Mouse (Mus musculus) CH12.LX (cell line): ENCODE data around the gene Mmp9. TPM values are rescaled to one million over a fixed set of nuclear protein-coding genes. Genes with fewer than 3 reads are reported as not detected.

Source experiments
- DNase-seq: peaks from one replicate; pipeline ENCODE4 v3.0.0-alpha.2; 2013; ENCODE audit errors: extremely low read depth
- H3K27ac ChIP-seq: 2 replicates; pipeline ENCODE4 v1.5.1; 2012; ENCODE audit warnings: low read depth, mild to moderate bottlenecking, control low read depth, moderate library complexity; ENCODE audit not compliant: insufficient read depth
- H3K27me3 ChIP-seq: replicated peaks from 2 replicates; pipeline ENCODE3; 2012; ENCODE audit warnings: inconsistent platforms
- H3K36me3 ChIP-seq, 2 experiments: replicated peaks in 1 of 2; 2 replicates each; pipeline versions ENCODE3 to v1.6.1; 2012; ENCODE audit warnings: inconsistent platforms in 1 of 2, low read length in 1 of 2, mild to moderate bottlenecking in 1 of 2, mixed read lengths in 1 of 2, moderate library complexity in 1 of 2; ENCODE audit not compliant: control insufficient read depth in 1 of 2, insufficient read depth in 1 of 2
- H3K4me1 ChIP-seq, 2 experiments: 2 replicates each; pipeline ENCODE4 v1.6.1; 2012; ENCODE audit warnings: inconsistent platforms in 1 of 2, moderate library complexity in 1 of 2; ENCODE audit not compliant: insufficient read depth in 2 of 2, control insufficient read depth in 1 of 2
- H3K4me2 ChIP-seq: 2 replicates; pipeline ENCODE4 v1.6.1; 2012; ENCODE audit warnings: low read depth, mild to moderate bottlenecking, control low read depth; ENCODE audit not compliant: poor library complexity, insufficient read depth, severe bottlenecking
- H3K4me3 ChIP-seq, 3 experiments: fragments of 150-350 bp in 1 of 3; sonication (generic) in 1 of 3; replicated peaks in 1 of 3; 2 replicates each; pipeline versions ENCODE3 to v1.5.1; 2011 to 2012; ENCODE audit warnings: low read depth in 2 of 3, low read length in 2 of 3, mild to moderate bottlenecking in 2 of 3, moderate library complexity in 2 of 3, control low read depth in 1 of 3, improper control_type of control experiment in 1 of 3, inconsistent platforms in 1 of 3, mixed read lengths in 1 of 3; ENCODE audit not compliant: poor library complexity in 1 of 3
- H3K79me2 ChIP-seq: replicated peaks from 2 replicates; pipeline ENCODE4 v1.6.1; 2012; ENCODE audit warnings: mild to moderate bottlenecking, moderate library complexity; ENCODE audit not compliant: control insufficient read depth, poor library complexity, insufficient read depth, severe bottlenecking; ENCODE audit errors: extremely low read depth
- H3K9ac ChIP-seq: 2 replicates; pipeline ENCODE4 v1.6.1; 2012; ENCODE audit warnings: low read depth, mild to moderate bottlenecking, control low read depth, moderate library complexity; ENCODE audit not compliant: insufficient read depth
- H3K9me3 ChIP-seq: replicated peaks from 2 replicates; pipeline ENCODE3; 2012; ENCODE audit warnings: low read length, inconsistent platforms, mixed read lengths
- BHLHE40 ChIP-seq: IDR thresholded peaks from 2 replicates; pipeline ENCODE4 v1.6.1; 2011; ENCODE audit warnings: mild to moderate bottlenecking, low read depth, low read length, improper control_type of control experiment
- CHD2 ChIP-seq: IDR thresholded peaks from 2 replicates; pipeline ENCODE4 v1.6.1; 2011; ENCODE audit warnings: low read length, improper control_type of control experiment
- CTCF ChIP-seq, 2 experiments: IDR thresholded peaks in 1 of 2; conservative IDR thresholded peaks in 1 of 2; 2 replicates each; pipeline ENCODE4 v1.5.1; 2011 to 2012; ENCODE audit warnings: low read depth in 2 of 2, low read length in 2 of 2, improper control_type of control experiment in 1 of 2, inconsistent platforms in 1 of 2, mild to moderate bottlenecking in 1 of 2, moderate library complexity in 1 of 2
- E2F4 ChIP-seq: IDR thresholded peaks from 2 replicates; pipeline ENCODE4 v1.6.1; 2011; ENCODE audit warnings: low read depth, low read length, improper control_type of control experiment; ENCODE audit not compliant: insufficient replicate concordance
- ELF1 ChIP-seq: IDR thresholded peaks from 2 replicates; pipeline ENCODE4 v1.6.1; 2014; ENCODE audit warnings: low read depth, mild to moderate bottlenecking, inconsistent platforms, low read length, improper control_type of control experiment
- ETS1 ChIP-seq: conservative IDR thresholded peaks from 2 replicates; pipeline ENCODE4 v1.6.1; 2012; ENCODE audit warnings: low read depth, mild to moderate bottlenecking, inconsistent platforms, low read length, improper control_type of control experiment, moderate library complexity
- GABPA ChIP-seq: IDR thresholded peaks from 2 replicates; pipeline ENCODE4 v1.6.1; 2012; ENCODE audit warnings: low read depth, low read length, improper control_type of control experiment, inconsistent platforms; ENCODE audit not compliant: insufficient replicate concordance
- HCFC1 ChIP-seq: IDR thresholded peaks from 2 replicates; pipeline ENCODE4 v1.6.1; 2012; ENCODE audit warnings: low read depth, mild to moderate bottlenecking, inconsistent platforms, low read length, improper control_type of control experiment
- IRF4 ChIP-seq: IDR thresholded peaks from 2 replicates; pipeline ENCODE4 v1.6.1; 2014; ENCODE audit warnings: low read depth, mild to moderate bottlenecking, inconsistent platforms, low read length, improper control_type of control experiment
- JUN ChIP-seq: IDR thresholded peaks from 2 replicates; pipeline ENCODE4 v1.6.1; 2011; ENCODE audit warnings: low read depth, mild to moderate bottlenecking, low read length, improper control_type of control experiment, moderate library complexity; ENCODE audit not compliant: insufficient read depth
- JUND ChIP-seq: conservative IDR thresholded peaks from 2 replicates; pipeline ENCODE4 v1.6.1; 2011; ENCODE audit warnings: low read depth, low read length, improper control_type of control experiment
- MAFK ChIP-seq: IDR thresholded peaks from 2 replicates; pipeline ENCODE4 v1.6.1; 2011; ENCODE audit warnings: low read length, improper control_type of control experiment; ENCODE audit not compliant: insufficient replicate concordance
- MEF2A ChIP-seq: IDR thresholded peaks from 2 replicates; pipeline ENCODE4 v1.6.1; 2014; ENCODE audit warnings: low read depth, mild to moderate bottlenecking, inconsistent platforms, low read length, improper control_type of control experiment, borderline replicate concordance
- MXI1 ChIP-seq: IDR thresholded peaks from 2 replicates; pipeline ENCODE4 v1.6.1; 2011; ENCODE audit warnings: mild to moderate bottlenecking, low read depth, low read length, improper control_type of control experiment
- MYC ChIP-seq: IDR thresholded peaks from 2 replicates; pipeline ENCODE4 v1.6.1; 2011; ENCODE audit warnings: low read depth, mild to moderate bottlenecking, improper control_type of control experiment, low read length
- NRF1 ChIP-seq: IDR thresholded peaks from 2 replicates; pipeline ENCODE4 v1.6.1; 2014; ENCODE audit warnings: low read depth, mild to moderate bottlenecking, inconsistent platforms, low read length, improper control_type of control experiment, moderate library complexity
- PAX5 ChIP-seq: IDR thresholded peaks from 2 replicates; pipeline ENCODE4 v1.6.1; 2012; ENCODE audit warnings: low read length, inconsistent platforms, mixed read lengths
- POLR2A ChIP-seq: IDR thresholded peaks from 2 replicates; pipeline ENCODE4 v1.6.1; 2011; ENCODE audit warnings: low read depth, mild to moderate bottlenecking, improper control_type of control experiment, low read length
- POLR2AphosphoS2 ChIP-seq: IDR thresholded peaks from 2 replicates; pipeline ENCODE4 v1.6.1; 2011; ENCODE audit warnings: low read depth, low read length, improper control_type of control experiment
- RAD21 ChIP-seq: IDR thresholded peaks from 2 replicates; pipeline ENCODE4 v1.6.1; 2011; ENCODE audit warnings: low read depth, mild to moderate bottlenecking, low read length, improper control_type of control experiment, moderate library complexity
- SIN3A ChIP-seq: IDR thresholded peaks from 2 replicates; pipeline ENCODE4 v1.6.1; 2012; ENCODE audit warnings: low read length, improper control_type of control experiment, inconsistent platforms
- TBP ChIP-seq: conservative IDR thresholded peaks from 2 replicates; pipeline ENCODE4 v1.6.1; 2011; ENCODE audit warnings: low read depth, low read length, improper control_type of control experiment
- TCF12 ChIP-seq: IDR thresholded peaks from 2 replicates; pipeline ENCODE4 v1.6.1; 2014; ENCODE audit warnings: low read depth, mild to moderate bottlenecking, inconsistent platforms, low read length, improper control_type of control experiment
- UBTF ChIP-seq: IDR thresholded peaks from 2 replicates; pipeline ENCODE4 v1.6.1; 2012; ENCODE audit warnings: low read depth, mild to moderate bottlenecking, inconsistent platforms, low read length, improper control_type of control experiment, moderate library complexity
- USF1 ChIP-seq: IDR thresholded peaks from 2 replicates; pipeline ENCODE4 v1.6.1; 2014; ENCODE audit warnings: low read depth, mild to moderate bottlenecking, inconsistent platforms, low read length, improper control_type of control experiment
- ZC3H11A ChIP-seq: IDR thresholded peaks from 2 replicates; pipeline ENCODE4 v1.6.1; 2012; ENCODE audit warnings: low read depth, mild to moderate bottlenecking, inconsistent platforms, low read length, improper control_type of control experiment
- ZKSCAN1 ChIP-seq: IDR thresholded peaks from 2 replicates; pipeline ENCODE4 v1.6.1; 2012; ENCODE audit warnings: low read depth, inconsistent platforms, low read length, improper control_type of control experiment, borderline replicate concordance
- ZMIZ1 ChIP-seq: IDR thresholded peaks from 2 replicates; pipeline ENCODE4 v1.6.1; 2012; ENCODE audit warnings: low read depth, mild to moderate bottlenecking, inconsistent platforms, low read length, improper control_type of control experiment
- dilution Hi-C: fragments of 300-500 bp; cut with MboI; formaldehyde crosslinking; loops from 2 replicates; pipeline ENCODE4 v1.14.3; 2020; ENCODE audit warnings: low sequenced_read_pairs; ENCODE audit not compliant: extremely low pct_unique_long_range_greater_than_20kb, extremely low pct_ligation_motif_present
- in situ Hi-C: fragments of 300-500 bp; cut with MboI; formaldehyde crosslinking; loops from 3 replicates; pipeline ENCODE4 v1.14.3; 2019; ENCODE audit warnings: low sequenced_read_pairs, low pct_ligation_motif_present, low pct_unique_long_range_greater_than_20kb, mixed read lengths
- polyA plus RNA-seq: library from polyadenylated mRNA; unstranded; fragments of >175 nt; gene quantifications from 2 replicates; pipeline ENCODE4 v1.2.1, GENCODE M21; 2012; ENCODE audit warnings: low read depth; ENCODE audit not compliant: insufficient read length
- total RNA-seq, 2 experiments: library from RNA; depleted of rRNA; stranded (reverse); fragments of 300-350 nt in 1 of 2; fragments of >200 nt in 1 of 2; gene quantifications; 2 replicates each; pipeline ENCODE4 v1.2.3; 2012 to 2014

Mmp9 gene
- total and polyA plus RNA-seq, 3 experiments = not detected

DNA sequence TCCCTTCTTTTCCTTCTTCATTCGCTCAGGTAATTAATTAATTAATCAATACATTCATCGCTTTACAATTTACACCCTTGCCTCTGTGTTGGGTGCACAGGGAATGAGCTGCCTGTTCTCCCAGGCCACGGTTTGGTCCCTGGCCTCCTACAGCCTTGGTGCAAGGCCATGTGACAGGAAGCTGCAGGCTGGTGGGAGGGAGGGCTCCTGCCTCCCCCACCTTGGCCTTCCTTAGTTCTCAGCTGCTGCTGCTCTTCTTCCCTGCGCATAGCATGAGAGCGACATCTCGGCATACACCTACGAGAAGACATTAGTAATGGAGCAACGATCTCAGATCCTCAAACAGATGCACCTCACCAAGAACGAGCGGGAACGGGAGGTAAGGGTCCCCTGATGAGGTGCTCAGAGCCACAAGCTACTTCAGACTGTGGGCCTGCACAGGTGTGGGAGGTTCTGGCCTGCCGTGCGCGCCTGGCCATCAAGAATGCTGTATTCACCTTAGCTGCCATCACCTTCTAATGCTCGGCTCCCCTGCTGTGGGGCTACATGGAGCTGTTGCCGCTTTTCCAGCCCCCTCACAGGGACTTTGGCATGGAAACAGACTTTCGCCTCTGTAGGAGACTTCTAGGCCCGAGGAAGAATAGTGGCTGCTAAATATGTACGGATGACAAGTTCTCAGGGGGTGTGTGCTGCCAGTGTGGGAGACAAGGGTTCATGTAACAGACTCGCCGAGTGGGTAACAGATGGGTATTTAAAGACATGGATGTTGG, 54.3 kb downstream of the Mmp9 start:
- TF ChIP-seq HCFC1 (no peak), IRF4 (no peak), JUN (no peak), GABPA (no peak), MAFK (no peak), E2F4 (no peak), CHD2 (no peak), RAD21 (no peak), CTCF (conservative IDR thresholded peaks at IDR 0.05 in 1 of 2, IDR thresholded peaks at IDR 0.05 in 1 of 2; ENCODE audit: low read depth in 2 of 2, low read length in 2 of 2) (no peak), ZKSCAN1 (no peak), MXI1 (no peak), USF1 (no peak), TCF12 (no peak), BHLHE40 (no peak), ZMIZ1 (no peak), MEF2A (no peak), ELF1 (no peak), MYC (no peak), SIN3A (no peak), PAX5 (no peak)
- dilution Hi-C loops (no loop called here), in situ Hi-C loops (no loop called here)
- Histone ChIP-seq H3K79me2 (no peaks in the 10 kb centered on the region), H3K27ac (no peak overlapping the region), H3K9ac (no peak overlapping the region), H3K27me3 (peaks cover 2% of the 10 kb centered on the region), H3K4me1 (0 out of 4 replicates have a peak, but pooled peaks cover 0 to 2% of the 10 kb centered on the region in 2 experiments), H3K4me3 (no peak overlapping the region), H3K36me3 (peaks cover 9 to 49% of the 10 kb centered on the region in 2 experiments), H3K4me2 (no peak overlapping the region), H3K9me3 (no peaks in the 10 kb centered on the region)
- no peak for DNase-seq

DNA sequence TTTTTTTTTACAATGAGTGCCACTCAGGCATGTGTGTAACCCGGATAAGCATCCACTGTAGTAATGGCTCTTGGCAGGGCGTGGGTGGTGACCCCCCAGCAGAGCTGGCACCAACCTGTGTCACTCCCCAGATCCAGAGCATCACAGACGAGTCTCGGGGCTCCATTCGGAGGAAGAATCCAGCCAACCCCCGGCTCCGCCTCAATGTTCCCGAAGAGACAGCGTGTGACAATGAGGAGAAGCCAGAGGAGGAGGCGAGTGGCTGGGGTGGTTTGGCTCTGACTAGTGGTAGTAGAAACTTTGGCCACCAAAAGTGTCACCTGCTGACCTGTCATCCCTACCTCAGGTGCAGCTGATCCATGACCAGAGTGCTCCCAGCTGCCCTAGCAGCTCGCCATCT, 55.4 kb downstream of the Mmp9 start:
- H3K36me3 ChIP-seq = peaks cover 17 to 61% of the 10 kb centered on the region in 2 experiments
- in situ Hi-C loops (no loop called here), dilution Hi-C loops (no loop called here)
- no peaks in the 10 kb centered on the region for H3K9me3 ChIP-seq
- no peaks in the 10 kb centered on the region for H3K79me2 ChIP-seq
- H3K27ac ChIP-seq = no peak overlapping the region
- 0 out of 4 replicates have a peak, but pooled peaks cover 0 to 2% of the 10 kb centered on the region in 2 experiments for H3K4me1 ChIP-seq
- DNase-seq = no peak
- H3K9ac ChIP-seq = no peak overlapping the region
- TF ChIP-seq CHD2 (no peak), JUND (no peak), BHLHE40 (no peak), ETS1 (no peak), POLR2A (no peak), IRF4 (no peak), USF1 (no peak), TCF12 (no peak), NRF1 (no peak), UBTF (no peak), MYC (no peak), TBP (no peak), E2F4 (no peak), ZC3H11A (no peak), POLR2AphosphoS2 (no peak)
- no peak overlapping the region for H3K4me3 ChIP-seq
- no peaks in the 10 kb centered on the region for H3K27me3 ChIP-seq
- H3K4me2 ChIP-seq = no peak overlapping the region
